Mouse (Mus musculus) cortical plate, adult 2 months (tissue): ENCODE results near the gene Sgca. TPM values are rescaled to one million over a fixed set of nuclear protein-coding genes. Genes with fewer than 3 reads are reported as not detected.

ENCODE experiments used
- H3K27ac ChIP-seq: fragments of 200-500 bp; 2 replicates; pipeline ENCODE4 v1.5.1; 2012; ENCODE audit warnings: low read length, control low read depth, inconsistent platforms; ENCODE audit not compliant: insufficient read depth
- H3K4me1 ChIP-seq: fragments of 200-500 bp; 2 replicates; pipeline ENCODE4 v1.6.1; 2011; ENCODE audit warnings: low read length; ENCODE audit not compliant: control insufficient read depth, insufficient read depth
- H3K4me3 ChIP-seq: fragments of 200-500 bp; 2 replicates; pipeline ENCODE4 v1.5.1; 2011; ENCODE audit warnings: mild to moderate bottlenecking, low read length, control low read depth; ENCODE audit not compliant: insufficient read depth
- CTCF ChIP-seq: fragments of 200-500 bp; IDR thresholded peaks from 2 replicates; pipeline ENCODE4 v1.5.1; 2011; ENCODE audit warnings: mild to moderate bottlenecking, control low read depth, low read length; ENCODE audit not compliant: insufficient read depth; ENCODE audit errors: extremely low read depth
- POLR2A ChIP-seq: fragments of 200-500 bp; IDR thresholded peaks from 2 replicates; pipeline ENCODE4 v1.6.1; 2011; ENCODE audit warnings: mild to moderate bottlenecking, low read length, control low read depth; ENCODE audit not compliant: insufficient read depth; ENCODE audit errors: extremely low read depth
- polyA plus RNA-seq: library from polyadenylated mRNA; depleted of rRNA; stranded (reverse); fragments of >200 nt; gene quantifications from 2 replicates; pipeline ENCODE4 v1.2.3, GENCODE M21; 2012

Sgca gene
- polyA plus RNA-seq, 1 experiment, result 1.8 TPM

- Histone ChIP-seq H3K4me1 (peaks cover 4% of the 10 kb centered on the region; the same call in 1 of the 2 replicates), H3K4me3 (peak overlapping the region; percentile 50), H3K27ac (no peak overlapping the region)
- TF ChIP-seq CTCF (no peak), POLR2A (no peak)
Measured at GRCm38 (mm10) chr11:95010141-95010739, 34.1 kb upstream of the Sgca start.

GRCm38 (mm10) chr11:95009629-95010014, 33.5 kb upstream of the Sgca start, which contains the start of gene Samd14:
TSS of gene Samd14 (plus strand) at chr11:95009879.
- Histone ChIP-seq H3K4me3 (peak within 1 kb of the TSS; percentile 50), H3K27ac (no peak within 1 kb of the TSS), H3K4me1 (peaks cover 4% of the 10 kb centered on the region; the same call in 1 of the 2 replicates)
- TF ChIP-seq POLR2A, result peak; percentile 46; the same call in 1 of the 2 replicates
- TF ChIP-seq CTCF, result no peak

GRCm38 (mm10) chr11:95008661-95009628, 32.8 kb upstream of the Sgca start:
- Histone ChIP-seq H3K27ac (no peak overlapping the region), H3K4me3 (peak overlapping the region; percentile 50), H3K4me1 (peaks cover 4% of the 10 kb centered on the region; the same call in 1 of the 2 replicates)
- TF ChIP-seq CTCF (no peak), POLR2A (no peak)

GRCm38 (mm10) chr11:95007418-95007817, 31.3 kb upstream of the Sgca start:
- Histone ChIP-seq H3K4me3 (no peak overlapping the region), H3K4me1 (peaks cover 4% of the 10 kb centered on the region; the same call in 1 of the 2 replicates), H3K27ac (no peak overlapping the region)
- no peak for TF ChIP-seq CTCF

- TF ChIP-seq POLR2A, result peak; percentile 13; the same call in 1 of the 2 replicates
- no peak for TF ChIP-seq CTCF
- no peak overlapping the region for H3K27ac ChIP-seq
- H3K4me3 ChIP-seq, result peak overlapping the region; percentile 27
- H3K4me1 ChIP-seq, result peaks cover 4% of the 10 kb centered on the region; the same call in 1 of the 2 replicates
Measured at GRCm38 (mm10) chr11:95006525-95007219, 30.5 kb upstream of the Sgca start.

- no peak for TF ChIP-seq POLR2A
- no peak for TF ChIP-seq CTCF
- H3K4me1 ChIP-seq, result peaks cover 2% of the 10 kb centered on the region; the same call in 1 of the 2 replicates
- H3K27ac ChIP-seq, result no peak overlapping the region
- no peak overlapping the region for H3K4me3 ChIP-seq
Measured at GRCm38 (mm10) chr11:95006038-95006437, 29.9 kb upstream of the Sgca start.

GRCm38 (mm10) chr11:95004937-95005198, 28.7 kb upstream of the Sgca start:
- H3K4me1 ChIP-seq, result peaks cover 2% of the 10 kb centered on the region; the same call in 1 of the 2 replicates
- no peak overlapping the region for H3K27ac ChIP-seq
- H3K4me3 ChIP-seq, result no peak overlapping the region
- TF ChIP-seq POLR2A (no peak), CTCF (no peak)

GRCm38 (mm10) chr11:95004136-95004936, 28.2 kb upstream of the Sgca start:
- no peak for TF ChIP-seq POLR2A
- no peak for TF ChIP-seq CTCF
- Histone ChIP-seq H3K4me1 (peaks cover 2% of the 10 kb centered on the region; the same call in 1 of the 2 replicates), H3K4me3 (no peak overlapping the region), H3K27ac (no peak overlapping the region)

- no peak overlapping the region for H3K27ac ChIP-seq
- no peak for TF ChIP-seq POLR2A
- no peak for TF ChIP-seq CTCF
- H3K4me3 ChIP-seq, result no peak overlapping the region
- H3K4me1 ChIP-seq, result peaks cover 7% of the 10 kb centered on the region
Measured at GRCm38 (mm10) chr11:95002705-95003104, 26.6 kb upstream of the Sgca start.
